Mouse (Mus musculus) retina, postnatal 1 day (tissue): ENCODE measurements at regions not wholly inside any gene's neighbourhood (a gene's known extent, or its start where the extent isn't known, plus 50 kb on each side); places are given as distances from the start of the nearest gene placed in this dataset.
A peak's percentile ranks its signal among the peaks of the same experiment; 100 is the strongest.
"Not testable (repeated sequence)": the region's sequence is repeated elsewhere in the genome, so short reads cannot be mapped to it uniquely, and the experiment has no call there.

Experiments
- DNase-seq: peaks from one replicate; pipeline ENCODE4 v3.0.0-alpha.2; 2012

- DNase-seq: peak; percentile 65
Measured at GRCm38 (mm10) chr14:18511094-18511493, 179.4 kb upstream of the Ube2e1 start.

GRCm38 (mm10) chr14:18508359-18508647, 176.6 kb upstream of the Ube2e1 start:
- no peak for DNase-seq

GRCm38 (mm10) chr14:18507582-18508358, 176.1 kb upstream of the Ube2e1 start:
- DNase-seq: no peak

GRCm38 (mm10) chr14:18506168-18506567, 174.5 kb upstream of the Ube2e1 start:
- peak; percentile 66 for DNase-seq

GRCm38 (mm10) chr14:18500249-18500832, 168.7 kb upstream of the Ube2e1 start:
- DNase-seq: peak; percentile 68

GRCm38 (mm10) chr14:18494048-18494447, 162.4 kb upstream of the Ube2e1 start:
- no peak for DNase-seq

GRCm38 (mm10) chr14:18486132-18486800, 154.6 kb upstream of the Ube2e1 start:
- no peak for DNase-seq

GRCm38 (mm10) chr14:18485526-18485925, 153.9 kb upstream of the Ube2e1 start:
- no peak for DNase-seq

GRCm38 (mm10) chr14:18476795-18477320, 145.2 kb upstream of the Ube2e1 start:
- DNase-seq: no peak

- no peak for DNase-seq
Measured at GRCm38 (mm10) chr14:18468611-18469010, 137.0 kb upstream of the Ube2e1 start.

- DNase-seq: not testable (repeated sequence)
Measured at GRCm38 (mm10) chr14:18466864-18467263, 135.2 kb upstream of the Ube2e1 start.

- DNase-seq: peak; percentile 16
Measured at GRCm38 (mm10) chr14:18464199-18464598, 132.5 kb upstream of the Ube2e1 start.

- DNase-seq: no peak
Measured at GRCm38 (mm10) chr14:18463230-18463873, 131.7 kb upstream of the Ube2e1 start.

GRCm38 (mm10) chr14:18462381-18462780, 130.7 kb upstream of the Ube2e1 start:
- DNase-seq: no peak

- DNase-seq: no peak
Measured at GRCm38 (mm10) chr14:18448666-18449065, 117.0 kb upstream of the Ube2e1 start.

GRCm38 (mm10) chr14:18444492-18444891, 112.8 kb upstream of the Ube2e1 start:
- no peak for DNase-seq

- DNase-seq: not testable (repeated sequence)
Measured at GRCm38 (mm10) chr14:18428968-18429367, 97.3 kb upstream of the Ube2e1 start.

- no peak for DNase-seq
Measured at GRCm38 (mm10) chr14:18425887-18426286, 94.2 kb upstream of the Ube2e1 start.

- DNase-seq: peak; percentile 9
Measured at GRCm38 (mm10) chr14:18416839-18417238, 85.2 kb upstream of the Ube2e1 start.

GRCm38 (mm10) chr14:18416319-18416718, 84.7 kb upstream of the Ube2e1 start:
- peak; percentile 11 for DNase-seq

GRCm38 (mm10) chr14:18398953-18399352, 67.3 kb upstream of the Ube2e1 start:
- no peak for DNase-seq

- no peak for DNase-seq
Measured at GRCm38 (mm10) chr14:18396206-18396764, 64.6 kb upstream of the Ube2e1 start.
